Mouse (Mus musculus): ENCODE data around the gene Gm9964. TPM values are rescaled to one million over a fixed set of nuclear protein-coding genes. Genes with fewer than 3 reads are reported as not detected.

Gene Gm9964
- polyA plus RNA-seq, 1 experiment from 2014 or later = not detected

GRCm38 (mm10) chr11:79293025-79293424 is 3.7 kb downstream of the Gm9964 start:
- ATAC-seq (replicated peaks; ENCODE audit: low FRiP score) = no peak
- Histone ChIP-seq H3K9me3 (replicated peaks) (peaks cover 4% of the 10 kb centered on the region; the same call in 1 of the 2 replicates), H3K27me3 (no peaks in the 10 kb centered on the region), H3K4me3 (replicated peaks) (no peak overlapping the region), H3K27ac (peak overlapping the region; percentile 84), H3K9ac (no peak overlapping the region), H3K36me3 (no peaks in the 10 kb centered on the region), H3K4me1 (peaks cover 63% of the 10 kb centered on the region), H3K4me2 (no peak overlapping the region)
- 87% methylated on average over 3 of the region's 3 CpGs for WGBS

DNA sequence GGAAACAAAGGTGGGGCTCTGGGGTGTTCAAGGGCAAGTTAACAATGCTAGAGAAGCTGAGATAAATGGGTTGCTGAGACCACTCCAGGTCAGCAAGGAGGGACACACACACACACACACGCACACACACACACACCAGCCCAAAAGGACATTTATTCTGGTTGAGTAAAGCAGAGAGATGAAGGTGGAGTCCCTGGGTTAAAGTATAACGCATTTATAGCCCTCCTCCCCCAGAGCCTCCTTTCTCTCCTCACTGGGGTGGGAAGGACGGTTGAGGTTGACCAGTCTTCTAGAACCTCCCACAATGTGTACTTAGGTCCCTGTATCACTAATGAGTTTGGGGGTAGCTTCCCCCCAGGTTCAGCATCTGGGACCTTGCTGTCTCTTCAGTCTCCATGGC is 4.6 kb downstream of the Gm9964 start:
- ATAC-seq (replicated peaks; ENCODE audit: low FRiP score) = peak; percentile 47
- H3K4me2 ChIP-seq = peak overlapping the region; percentile 22; the same call in 1 of the 2 replicates

DNA sequence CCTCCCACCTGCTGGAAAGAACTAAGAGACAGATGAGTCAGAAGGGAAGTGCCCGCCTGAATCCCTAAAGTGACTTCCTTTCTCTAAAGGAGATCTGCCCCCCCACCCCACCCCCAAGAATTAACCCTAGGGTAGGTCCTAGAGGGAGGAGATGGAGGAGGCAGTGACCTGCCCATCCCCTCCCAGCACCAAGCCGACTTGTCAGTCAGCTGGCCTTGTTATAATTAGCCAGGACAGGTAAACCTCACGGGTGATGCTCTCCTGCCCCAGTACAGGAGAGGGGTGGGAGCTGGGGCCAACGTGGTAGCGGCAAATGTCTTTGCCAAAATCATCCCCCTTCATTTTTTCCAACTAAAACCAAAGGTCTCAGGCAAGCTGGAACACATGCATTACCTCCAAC is 5.1 kb downstream of the Gm9964 start:
- 49% methylated on average over 5 of the region's 5 CpGs for WGBS
- Histone ChIP-seq H3K9me3 (replicated peaks) (peaks cover 4% of the 10 kb centered on the region; the same call in 1 of the 2 replicates), H3K36me3 (no peaks in the 10 kb centered on the region), H3K4me3 (replicated peaks) (no peak overlapping the region), H3K27me3 (no peaks in the 10 kb centered on the region), H3K4me1 (peaks cover 70% of the 10 kb centered on the region), H3K4me2 (peak overlapping the region; percentile 22; the same call in 1 of the 2 replicates), H3K9ac (no peak overlapping the region), H3K27ac (peak overlapping the region; percentile 84)
- ATAC-seq (replicated peaks; ENCODE audit: low FRiP score) = no peak; the same call in 1 of the 2 replicates

More for the DNA sequence above, 4.6 kb downstream of the Gm9964 start:
- Histone ChIP-seq H3K4me3 (replicated peaks) (no peak overlapping the region), H3K27ac (peak overlapping the region; percentile 84), H3K27me3 (no peaks in the 10 kb centered on the region), H3K9ac (no peak overlapping the region), H3K9me3 (replicated peaks) (peaks cover 4% of the 10 kb centered on the region; the same call in 1 of the 2 replicates), H3K36me3 (no peaks in the 10 kb centered on the region), H3K4me1 (peaks cover 72% of the 10 kb centered on the region)
- 40% methylated on average over 3 of the region's 3 CpGs for WGBS

GRCm38 (mm10) chr11:79290473-79290872 is 6.2 kb downstream of the Gm9964 start:
- peaks cover 75% of the 10 kb centered on the region for H3K4me1 ChIP-seq
- H3K9me3 ChIP-seq (replicated peaks) = peaks cover 4% of the 10 kb centered on the region; the same call in 1 of the 2 replicates
- H3K9ac ChIP-seq = no peak overlapping the region
- no peak overlapping the region for H3K4me3 ChIP-seq (replicated peaks)
- WGBS = 36% methylated on average over 2 of the region's 2 CpGs
- H3K36me3 ChIP-seq = no peaks in the 10 kb centered on the region
- H3K27me3 ChIP-seq = no peaks in the 10 kb centered on the region
- no peak overlapping the region for H3K4me2 ChIP-seq
- peak overlapping the region; percentile 84 for H3K27ac ChIP-seq
- ATAC-seq (replicated peaks; ENCODE audit: low FRiP score) = no peak

- H3K4me1 ChIP-seq = peaks cover 72% of the 10 kb centered on the region
- peaks cover 4% of the 10 kb centered on the region; the same call in 1 of the 2 replicates for H3K9me3 ChIP-seq (replicated peaks)
- ATAC-seq (replicated peaks; ENCODE audit: low FRiP score) = no peak
- H3K4me3 ChIP-seq (replicated peaks) = no peak overlapping the region
- H3K27me3 ChIP-seq = no peaks in the 10 kb centered on the region
- WGBS = 67% methylated on average over 5 of the region's 5 CpGs
- H3K36me3 ChIP-seq = no peaks in the 10 kb centered on the region
- no peak overlapping the region for H3K4me2 ChIP-seq
- H3K27ac ChIP-seq = peak overlapping the region; percentile 90
- H3K9ac ChIP-seq = 0 out of 2 replicates have a peak overlapping the region, but pooled peaks have one; percentile 4
Observed at GRCm38 (mm10) chr11:79288913-79289640, 7.6 kb downstream of the Gm9964 start.

- H3K27ac ChIP-seq = peak overlapping the region; percentile 90
- H3K4me2 ChIP-seq = no peak overlapping the region; the same call in 1 of the 2 replicates
- no peaks in the 10 kb centered on the region for H3K27me3 ChIP-seq
- no peak overlapping the region for H3K4me3 ChIP-seq (replicated peaks)
- peaks cover 66% of the 10 kb centered on the region for H3K4me1 ChIP-seq
- 0 out of 2 replicates have a peak overlapping the region, but pooled peaks have one; percentile 4 for H3K9ac ChIP-seq
- 12% methylated on average over 7 of the region's 7 CpGs for WGBS
- ATAC-seq (replicated peaks; ENCODE audit: low FRiP score) = peak; percentile 86
- no peaks in the 10 kb centered on the region for H3K36me3 ChIP-seq
- peaks cover 8% of the 10 kb centered on the region; the same call in 1 of the 2 replicates for H3K9me3 ChIP-seq (replicated peaks)
Observed at GRCm38 (mm10) chr11:79288278-79288843, 8.3 kb downstream of the Gm9964 start.

GRCm38 (mm10) chr11:79287447-79287846 is 9.3 kb downstream of the Gm9964 start:
- H3K27me3 ChIP-seq = no peaks in the 10 kb centered on the region
- no peak overlapping the region for H3K4me3 ChIP-seq (replicated peaks)
- H3K4me2 ChIP-seq = no peak overlapping the region
- no peak overlapping the region for H3K9ac ChIP-seq
- H3K9me3 ChIP-seq (replicated peaks) = peaks cover 8% of the 10 kb centered on the region; the same call in 1 of the 2 replicates
- H3K27ac ChIP-seq = peak overlapping the region; percentile 90
- peaks cover 59% of the 10 kb centered on the region for H3K4me1 ChIP-seq
- ATAC-seq (replicated peaks; ENCODE audit: low FRiP score) = no peak
- 53% methylated on average over 6 of the region's 6 CpGs for WGBS
- no peaks in the 10 kb centered on the region for H3K36me3 ChIP-seq

DNA sequence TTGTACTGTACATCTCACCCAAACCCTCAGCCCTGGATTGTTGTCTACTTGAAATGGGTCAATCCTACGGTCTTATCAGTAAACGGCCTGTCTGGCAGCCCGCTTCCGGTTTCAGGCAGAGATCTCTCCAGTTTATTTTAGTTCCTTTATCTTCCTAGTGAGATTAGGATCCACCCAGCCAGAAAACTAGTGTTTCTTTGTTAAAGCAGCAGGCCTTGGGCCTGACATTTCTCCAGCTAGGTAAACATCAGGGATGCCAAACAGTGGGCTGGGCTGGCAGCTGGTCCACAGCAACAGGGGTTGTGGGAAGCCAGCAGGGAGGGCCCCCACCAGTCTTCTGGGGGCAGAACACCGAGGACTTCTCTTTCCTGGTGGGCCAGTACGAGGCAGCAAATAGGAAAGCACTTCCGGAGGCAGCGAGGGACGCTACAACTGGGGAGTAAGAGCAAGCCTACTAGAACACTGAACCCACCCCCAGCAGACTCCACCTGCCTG is 10.4 kb downstream of the Gm9964 start:
- WGBS = 68% methylated on average over 9 of the region's 9 CpGs
- no peak overlapping the region for H3K4me3 ChIP-seq (replicated peaks)
- no peak overlapping the region for H3K9ac ChIP-seq
- no peaks in the 10 kb centered on the region for H3K27me3 ChIP-seq
- H3K4me2 ChIP-seq = no peak overlapping the region
- no peaks in the 10 kb centered on the region for H3K36me3 ChIP-seq
- ATAC-seq (replicated peaks; ENCODE audit: low FRiP score) = no peak
- H3K27ac ChIP-seq = peak overlapping the region; percentile 37
- H3K9me3 ChIP-seq (replicated peaks) = peaks cover 8% of the 10 kb centered on the region; the same call in 1 of the 2 replicates
- H3K4me1 ChIP-seq = peaks cover 54% of the 10 kb centered on the region

GRCm38 (mm10) chr11:79283350-79284030 is 13.2 kb downstream of the Gm9964 start:
- Histone ChIP-seq H3K36me3 (no peaks in the 10 kb centered on the region), H3K9me3 (replicated peaks) (peaks cover 8% of the 10 kb centered on the region; the same call in 1 of the 2 replicates), H3K27me3 (no peaks in the 10 kb centered on the region), H3K9ac (no peak overlapping the region), H3K4me2 (no peak overlapping the region), H3K4me3 (replicated peaks) (no peak overlapping the region), H3K4me1 (peaks cover 40% of the 10 kb centered on the region), H3K27ac (no peak overlapping the region)
- 96% methylated on average over 4 of the region's 4 CpGs for WGBS
- no peak for ATAC-seq (replicated peaks; ENCODE audit: low FRiP score)

DNA sequence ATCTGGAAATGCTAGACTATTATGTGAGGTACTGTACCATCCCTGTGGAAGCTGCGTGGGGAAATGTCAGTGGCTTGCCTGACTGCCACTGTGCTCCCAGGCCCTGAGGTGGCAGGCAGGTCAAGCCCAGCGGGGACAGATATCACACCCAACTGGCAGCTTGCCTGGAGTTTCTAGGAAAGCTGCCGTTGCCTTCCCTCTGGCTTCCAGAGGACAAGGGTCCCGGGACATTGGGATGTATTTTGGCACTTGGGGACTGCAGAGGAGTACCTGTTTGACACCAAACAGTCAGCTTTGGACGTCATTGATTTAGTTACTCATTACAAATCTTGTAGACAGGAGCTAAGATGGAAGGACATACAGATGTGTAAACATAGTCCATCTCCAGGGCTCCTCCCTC is 15.3 kb downstream of the Gm9964 start:
- Histone ChIP-seq H3K9me3 (replicated peaks) (peaks cover 8% of the 10 kb centered on the region; the same call in 1 of the 2 replicates), H3K9ac (no peak overlapping the region), H3K4me1 (peaks cover 22% of the 10 kb centered on the region), H3K36me3 (no peaks in the 10 kb centered on the region), H3K4me3 (replicated peaks) (no peak overlapping the region), H3K27ac (no peak overlapping the region), H3K27me3 (no peaks in the 10 kb centered on the region), H3K4me2 (no peak overlapping the region)
- no peak for ATAC-seq (replicated peaks; ENCODE audit: low FRiP score)
- WGBS = 49% methylated on average over 5 of the region's 5 CpGs

DNA sequence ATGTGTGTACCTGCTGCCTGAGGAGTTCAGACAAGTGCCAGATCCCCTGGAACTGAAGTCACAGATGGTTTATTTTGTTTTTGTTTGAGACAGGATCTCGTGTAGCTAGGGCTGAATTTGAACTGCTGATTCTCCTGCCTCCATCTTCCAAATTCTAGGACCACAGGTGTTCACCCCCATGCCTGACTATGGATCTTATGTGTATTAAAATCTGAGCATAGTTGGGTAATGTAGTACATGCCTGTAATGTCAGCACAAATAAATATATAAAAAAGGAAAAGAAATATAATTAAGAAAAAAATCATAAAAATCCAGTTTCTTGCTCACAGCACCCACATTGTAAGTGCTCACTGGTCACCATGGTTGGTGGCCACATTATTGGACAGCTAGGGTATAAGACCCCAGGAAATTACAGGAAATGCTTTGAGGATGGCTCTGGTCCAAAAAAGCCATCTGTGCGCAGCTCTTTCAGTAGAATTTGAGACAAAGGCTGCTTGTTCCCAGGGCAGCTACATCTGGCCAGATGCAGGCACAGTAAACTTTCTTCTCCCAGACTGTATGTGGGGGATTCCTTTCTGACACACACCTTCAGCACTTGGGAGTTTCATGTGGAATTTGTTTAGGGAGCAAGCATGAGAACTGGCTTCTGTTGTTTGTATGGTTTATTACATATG is 16.8 kb downstream of the Gm9964 start:
- Histone ChIP-seq H3K4me3 (replicated peaks) (no peak overlapping the region), H3K9me3 (replicated peaks) (peaks cover 8% of the 10 kb centered on the region; the same call in 1 of the 2 replicates), H3K4me2 (no peak overlapping the region), H3K4me1 (peaks cover 19% of the 10 kb centered on the region), H3K27me3 (no peaks in the 10 kb centered on the region), H3K36me3 (no peaks in the 10 kb centered on the region), H3K9ac (no peak overlapping the region), H3K27ac (peak overlapping the region; percentile 79)
- 29% methylated on average over 2 of the region's 2 CpGs for WGBS
- ATAC-seq (replicated peaks; ENCODE audit: low FRiP score) = 0 out of 2 replicates have a peak, but pooled peaks have one; percentile 49

Data from kidney, embryonic 15.5 days (tissue).